Mouse (Mus musculus): ENCODE data around the gene Prkcz.

DNA sequence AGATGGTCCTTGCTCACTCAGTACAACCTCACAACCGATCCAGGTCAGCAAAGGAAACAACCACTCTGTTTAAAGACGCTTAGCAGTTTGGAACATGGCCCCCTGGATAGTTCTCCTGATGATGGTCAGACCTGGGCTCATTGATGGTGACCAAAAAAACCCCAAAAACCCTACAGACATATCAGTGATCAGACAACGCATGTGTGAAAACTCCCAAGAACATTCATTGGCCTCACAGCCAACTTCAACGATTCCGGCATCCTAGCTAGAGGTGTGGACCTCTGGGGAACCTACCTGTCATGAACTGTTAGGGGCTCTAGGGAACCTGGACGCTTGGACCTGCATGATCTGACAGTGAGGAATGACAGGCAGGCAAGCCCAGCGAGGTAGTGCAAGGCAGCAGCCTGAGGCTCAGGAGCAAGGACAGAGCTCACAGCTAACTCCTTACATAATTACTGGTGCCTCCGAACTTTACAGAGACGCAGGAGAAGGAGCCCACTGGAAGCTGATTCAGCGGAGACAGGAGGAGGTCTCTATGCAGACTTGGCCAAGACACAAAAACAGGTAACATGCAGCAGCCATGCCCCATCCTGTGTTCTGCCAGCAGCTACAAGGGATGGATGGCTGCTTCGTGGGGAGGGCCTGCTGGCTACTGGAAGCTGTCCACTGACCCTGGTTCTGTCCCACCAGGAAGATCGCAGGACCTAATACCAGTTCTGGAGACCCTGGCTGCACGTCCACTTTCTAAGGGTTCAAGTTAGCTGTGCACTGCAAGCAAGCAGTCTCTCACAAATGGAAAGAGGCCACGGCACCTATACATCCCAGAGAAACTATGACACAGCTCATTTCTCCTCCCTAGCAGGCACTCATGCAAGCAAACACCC, 17.5 kb downstream of the Prkcz start:
- TF ChIP-seq CTCF (conservative IDR thresholded peaks at IDR 0.05; ENCODE audit: low read length) = no peak
- TF ChIP-seq POU5F1 (IDR thresholded peaks at IDR 0.05; ENCODE audit: borderline replicate concordance, low read length) = no peak

Data from E14TG2a.4 (cell line).